Mouse (Mus musculus) liver, embryonic 16.5 days (tissue): ENCODE measurements around the gene Abhd18. TPM values are rescaled to one million over a fixed set of nuclear protein-coding genes. Genes with fewer than 3 reads are reported as not detected.
A peak's percentile ranks its signal among the peaks of the same experiment; 100 is the strongest.

ENCODE experiments used
- ATAC-seq: fragments of 200-750 bp; cut with Nextera tagmentation; 2 replicates; pipeline ENCODE4 v1.8.0; 2017; ENCODE audit warnings: low read depth, mild to moderate bottlenecking, moderate number of reproducible peaks, moderate library complexity
- H3K27ac ChIP-seq: fragments of 300-500 bp; sonication (generic); 2 replicates; pipeline ENCODE4 v1.5.1; 2014; ENCODE audit warnings: mild to moderate bottlenecking, low read length
- H3K27me3 ChIP-seq: fragments of 300-500 bp; sonication (generic); 2 replicates; pipeline ENCODE4 v1.6.1; 2014; ENCODE audit warnings: low read depth, low read length, mixed read lengths; ENCODE audit not compliant: control insufficient read depth, insufficient read depth
- H3K36me3 ChIP-seq: fragments of 300-500 bp; sonication (generic); 2 replicates; pipeline ENCODE4 v1.6.1; 2014; ENCODE audit warnings: mild to moderate bottlenecking; ENCODE audit not compliant: control insufficient read depth, insufficient read depth
- H3K4me1 ChIP-seq: fragments of 300-500 bp; sonication (generic); 2 replicates; pipeline ENCODE4 v1.6.1; 2014; ENCODE audit warnings: low read depth, low read length, mixed read lengths; ENCODE audit not compliant: control insufficient read depth
- H3K4me2 ChIP-seq: fragments of 300-500 bp; sonication (generic); 2 replicates; pipeline ENCODE4 v1.6.1; 2014; ENCODE audit warnings: low read depth, low read length, mixed read lengths
- H3K4me3 ChIP-seq: fragments of 300-500 bp; sonication (generic); 2 replicates; pipeline ENCODE4 v1.5.1; 2014; ENCODE audit warnings: low read depth, mild to moderate bottlenecking, low read length
- H3K9ac ChIP-seq: fragments of 300-500 bp; sonication (generic); 2 replicates; pipeline ENCODE4 v1.6.1; 2014; ENCODE audit warnings: low read depth, low read length
- H3K9me3 ChIP-seq: fragments of 300-500 bp; sonication (generic); replicated peaks from 2 replicates; pipeline ENCODE4 v1.6.1; 2016; ENCODE audit warnings: low read length; ENCODE audit not compliant: control insufficient read depth
- WGBS: fragments of 180-500 bp; shearing (Covaris S2); extraction: QIAGEN DNeasy Blood & Tissue Kit; methylation state at CpG from one replicate; pipeline ENCODE4 v1.1.7; 2014; ENCODE audit not compliant: insufficient replicate concordance; 5-methylcytosine and 5-hydroxymethylcytosine counted together
- polyA plus RNA-seq: library from polyadenylated mRNA; unstranded; fragments of >200 nt; fragmentation: Nextera tagmentation; extraction: Ambion mirVana; gene quantifications from 2 replicates; pipeline ENCODE4 v1.2.1, GENCODE M21; 2015

Abhd18 gene
- polyA plus RNA-seq, 1 experiment from 2014 or later, result 4.7 TPM

- H3K27ac ChIP-seq, result no peak overlapping the region
- no peak overlapping the region for H3K4me2 ChIP-seq
- ATAC-seq, result no peak
- H3K9ac ChIP-seq, result no peak overlapping the region
- no peaks in the 10 kb centered on the region for H3K9me3 ChIP-seq
- no peaks in the 10 kb centered on the region for H3K27me3 ChIP-seq
- no peak overlapping the region for H3K4me3 ChIP-seq
- WGBS, result 87% methylated on average over 4 of the region's 4 CpGs
- peaks cover 5% of the 10 kb centered on the region; the same call in 1 of the 2 replicates for H3K36me3 ChIP-seq
- H3K4me1 ChIP-seq, result no peaks in the 10 kb centered on the region
These were observed 91.8 kb downstream of the Abhd18 start for GRCm38 (mm10) chr3:40938592-40938991.

GRCm38 (mm10) chr3:40939019-40939418 is 92.2 kb downstream of the Abhd18 start:
- Histone ChIP-seq H3K4me1 (no peaks in the 10 kb centered on the region), H3K36me3 (peaks cover under 1% of the 10 kb centered on the region; the same call in 1 of the 2 replicates), H3K9me3 (no peaks in the 10 kb centered on the region), H3K27me3 (no peaks in the 10 kb centered on the region), H3K4me2 (no peak overlapping the region), H3K9ac (no peak overlapping the region), H3K27ac (no peak overlapping the region), H3K4me3 (no peak overlapping the region)
- no peak for ATAC-seq

GRCm38 (mm10) chr3:40949170-40949902 is 102.6 kb downstream of the Abhd18 start, which contains the start of gene Larp1b:
Larp1b (plus strand) TSS chr3:40949828.
- under 1% methylated on average over 65 of the region's 66 CpGs for WGBS
- Histone ChIP-seq H3K27ac (peak within 1 kb of the TSS; percentile 92), H3K9ac (peak within 1 kb of the TSS; percentile 93)

GRCm38 (mm10) chr3:40949903-40950600 is 103.3 kb downstream of the Abhd18 start:
- Histone ChIP-seq H3K36me3 (no peaks in the 10 kb centered on the region), H3K9me3 (no peaks in the 10 kb centered on the region), H3K27ac (peak overlapping the region; percentile 92), H3K4me1 (peaks cover 13% of the 10 kb centered on the region), H3K4me2 (peak overlapping the region; percentile 95), H3K4me3 (peak overlapping the region; percentile 93), H3K9ac (peak overlapping the region; percentile 93), H3K27me3 (peaks cover 6% of the 10 kb centered on the region; the same call in 1 of the 2 replicates)
- WGBS, result under 1% methylated on average over 95 of the region's 118 CpGs
- peak; percentile 27 for ATAC-seq

More at GRCm38 (mm10) chr3:40949170-40949902, 102.6 kb downstream of the Abhd18 start, which contains the start of gene Larp1b:
- Histone ChIP-seq H3K4me2 (peak within 1 kb of the TSS; percentile 95), H3K36me3 (no peaks in the 10 kb centered on the region), H3K4me1 (peaks cover 13% of the 10 kb centered on the region), H3K9me3 (no peaks in the 10 kb centered on the region), H3K27me3 (peaks cover 6% of the 10 kb centered on the region; the same call in 1 of the 2 replicates), H3K4me3 (peak within 1 kb of the TSS; percentile 93)
- ATAC-seq, result peak; percentile 89

GRCm38 (mm10) chr3:40950601-40951201 is 103.9 kb downstream of the Abhd18 start:
- peak; percentile 3; the same call in 1 of the 2 replicates for ATAC-seq
- H3K9ac ChIP-seq, result peak overlapping the region; percentile 93
- peak overlapping the region; percentile 95 for H3K4me2 ChIP-seq
- peak overlapping the region; percentile 93 for H3K4me3 ChIP-seq
- no peaks in the 10 kb centered on the region for H3K36me3 ChIP-seq
- H3K27me3 ChIP-seq, result peaks cover 6% of the 10 kb centered on the region; the same call in 1 of the 2 replicates
- peak overlapping the region; percentile 92 for H3K27ac ChIP-seq
- peaks cover 13% of the 10 kb centered on the region for H3K4me1 ChIP-seq
- WGBS, result 0% methylated on average over 43 of the region's 43 CpGs
- H3K9me3 ChIP-seq, result no peaks in the 10 kb centered on the region

- H3K4me3 ChIP-seq, result peak overlapping the region; percentile 93
- peaks cover 13% of the 10 kb centered on the region for H3K4me1 ChIP-seq
- H3K27me3 ChIP-seq, result peaks cover 6% of the 10 kb centered on the region; the same call in 1 of the 2 replicates
- WGBS, result 8% methylated on average over 7 of the region's 7 CpGs
- ATAC-seq, result no peak
- peak overlapping the region; percentile 95 for H3K4me2 ChIP-seq
- 0 out of 2 replicates have a peak overlapping the region, but pooled peaks have one; percentile 41 for H3K27ac ChIP-seq
- no peaks in the 10 kb centered on the region for H3K9me3 ChIP-seq
- H3K36me3 ChIP-seq, result no peaks in the 10 kb centered on the region
- peak overlapping the region; percentile 93 for H3K9ac ChIP-seq
These were observed 104.6 kb downstream of the Abhd18 start for GRCm38 (mm10) chr3:40951365-40951764.

- Histone ChIP-seq H3K4me3 (no peak overlapping the region), H3K27ac (no peak overlapping the region), H3K4me1 (peaks cover 13% of the 10 kb centered on the region), H3K4me2 (no peak overlapping the region), H3K36me3 (no peaks in the 10 kb centered on the region), H3K9me3 (no peaks in the 10 kb centered on the region), H3K27me3 (peaks cover 6% of the 10 kb centered on the region; the same call in 1 of the 2 replicates), H3K9ac (no peak overlapping the region)
- no peak for ATAC-seq
These were observed 105.8 kb downstream of the Abhd18 start for GRCm38 (mm10) chr3:40952606-40953005.

GRCm38 (mm10) chr3:40954792-40955191 is 108.0 kb downstream of the Abhd18 start:
- no peaks in the 10 kb centered on the region for H3K27me3 ChIP-seq
- no peak overlapping the region for H3K9ac ChIP-seq
- peaks cover 4% of the 10 kb centered on the region for H3K4me1 ChIP-seq
- ATAC-seq, result no peak
- no peak overlapping the region for H3K4me3 ChIP-seq
- 52% methylated on average over 1 of the region's 1 CpGs for WGBS
- H3K4me2 ChIP-seq, result no peak overlapping the region
- no peaks in the 10 kb centered on the region for H3K9me3 ChIP-seq
- no peak overlapping the region for H3K27ac ChIP-seq
- no peaks in the 10 kb centered on the region for H3K36me3 ChIP-seq
